Mouse (Mus musculus) neural tube, embryonic 14.5 days (tissue): ENCODE measurements at regions not wholly inside any gene's neighbourhood (a gene's known extent, or its start where the extent isn't known, plus 50 kb on each side); places are given as distances from the start of the nearest gene placed in this dataset.
A peak's percentile ranks its signal among the peaks of the same experiment; 100 is the strongest.
"Not testable (repeated sequence)": the region's sequence is repeated elsewhere in the genome, so short reads cannot be mapped to it uniquely, and the experiment has no call there.

ENCODE experiments used
- ATAC-seq: fragments of 200-750 bp; cut with Nextera tagmentation; 2 replicates; pipeline ENCODE4 v1.8.0; 2017; ENCODE audit warnings: low read depth, mild to moderate bottlenecking, moderate TSS enrichment, moderate library complexity
- H3K27ac ChIP-seq: fragments of 300-500 bp; sonication (generic); 2 replicates; pipeline ENCODE4 v1.5.1; 2014; ENCODE audit warnings: low read depth, mild to moderate bottlenecking, control low read depth, low read length, moderate library complexity, mixed read lengths
- H3K27me3 ChIP-seq: fragments of 300-500 bp; sonication (generic); 2 replicates; pipeline ENCODE4 v1.6.1; 2014; ENCODE audit warnings: low read length; ENCODE audit not compliant: control insufficient read depth, insufficient read depth
- H3K36me3 ChIP-seq: fragments of 300-500 bp; sonication (generic); 2 replicates; pipeline ENCODE4 v1.6.1; 2014; ENCODE audit warnings: low read length, mixed read lengths; ENCODE audit not compliant: control insufficient read depth, insufficient read depth
- H3K4me1 ChIP-seq: fragments of 300-500 bp; sonication (generic); 2 replicates; pipeline ENCODE4 v1.6.1; 2014; ENCODE audit warnings: low read length; ENCODE audit not compliant: control insufficient read depth, insufficient read depth
- H3K4me2 ChIP-seq: fragments of 300-500 bp; sonication (generic); 2 replicates; pipeline ENCODE4 v1.6.1; 2014; ENCODE audit warnings: mild to moderate bottlenecking, low read depth, low read length, control low read depth
- H3K4me3 ChIP-seq: fragments of 300-500 bp; sonication (generic); 2 replicates; pipeline ENCODE4 v1.5.1; 2014; ENCODE audit warnings: low read depth, low read length, control low read depth, mixed read lengths
- H3K9ac ChIP-seq: fragments of 300-500 bp; sonication (generic); replicated peaks from 2 replicates; pipeline ENCODE4 v1.6.1; 2014; ENCODE audit warnings: low read depth, mild to moderate bottlenecking, control low read depth, low read length, mixed read lengths
- H3K9me3 ChIP-seq: fragments of 300-500 bp; sonication (generic); 2 replicates; pipeline ENCODE4 v1.6.1; 2016; ENCODE audit warnings: low read length; ENCODE audit not compliant: control insufficient read depth
- WGBS: fragments of 180-500 bp; shearing (Covaris S2); extraction: QIAGEN DNeasy Blood & Tissue Kit; methylation state at CpG from one replicate; pipeline ENCODE4 v1.1.7; 2014; 5-methylcytosine and 5-hydroxymethylcytosine counted together

DNA sequence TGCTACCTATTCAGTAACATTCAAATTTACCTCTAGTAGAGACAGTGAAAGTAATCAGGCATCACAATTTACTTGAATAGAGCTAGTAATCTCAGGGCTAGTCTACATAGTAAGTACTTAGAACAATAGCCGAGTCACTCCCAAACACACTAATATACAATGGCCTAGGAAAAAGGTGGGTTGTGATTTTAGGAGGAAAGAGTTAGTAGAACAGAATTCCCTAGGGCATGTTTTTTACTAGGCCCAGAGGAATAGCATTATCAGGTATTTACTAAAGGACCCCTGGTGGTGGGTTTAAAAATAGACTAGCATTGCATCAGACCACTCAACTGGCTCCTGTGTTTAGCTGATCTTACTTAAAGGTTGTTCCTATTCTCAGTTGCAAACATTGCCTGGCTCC, 535.8 kb downstream of the Mat2b start:
- not testable (repeated sequence) for H3K27me3 ChIP-seq, H3K27ac ChIP-seq, H3K9ac ChIP-seq, ATAC-seq, H3K4me3 ChIP-seq, H3K36me3 ChIP-seq, H3K4me1 ChIP-seq, H3K9me3 ChIP-seq, H3K4me2 ChIP-seq
- WGBS = 93% methylated on average over 1 of the region's 1 CpGs

DNA sequence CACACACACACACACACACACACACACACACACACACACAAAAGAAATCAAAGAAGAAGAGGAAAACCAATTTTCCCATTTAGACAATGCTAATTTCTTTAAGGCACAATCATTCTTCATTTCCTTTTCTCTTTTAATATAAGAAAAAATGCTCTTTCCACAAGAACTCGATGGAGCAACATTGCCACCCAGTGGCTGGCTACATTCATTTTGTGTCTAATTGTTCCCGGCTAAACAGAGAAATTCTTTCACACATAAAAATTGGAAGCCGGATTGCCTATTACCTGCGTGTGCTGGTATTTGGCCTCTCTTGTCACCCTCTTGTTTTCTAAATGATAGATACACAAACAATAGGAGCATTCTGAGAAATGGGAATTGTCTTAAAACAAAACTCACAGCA, 545.7 kb downstream of the Mat2b start:
- no peak for ATAC-seq
- H3K4me2 ChIP-seq = peak overlapping the region; percentile 20; the same call in 1 of the 2 replicates
- no peak overlapping the region for H3K9ac ChIP-seq

DNA sequence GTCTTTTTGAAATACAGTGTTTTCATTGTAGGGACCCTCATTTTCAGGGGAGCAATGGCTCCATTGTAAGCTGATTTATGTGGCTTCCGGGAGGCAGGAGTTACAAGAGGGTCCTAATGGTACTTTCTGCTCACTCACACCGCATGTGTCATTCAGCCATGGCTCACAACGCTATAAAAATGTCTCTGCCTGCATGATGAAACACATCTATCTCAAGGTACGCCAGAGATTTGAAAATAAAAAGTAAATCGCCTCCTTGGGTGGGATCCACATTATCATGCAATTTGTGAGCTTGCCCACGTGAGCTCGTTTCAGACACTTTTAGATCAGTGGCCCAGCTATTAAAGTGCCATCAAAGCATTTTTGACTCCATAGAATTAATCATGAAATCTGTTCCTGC, 557.2 kb downstream of the Mat2b start:
- H3K4me1 ChIP-seq = peaks cover 4% of the 10 kb centered on the region
- ATAC-seq = peak; percentile 73
- no peaks in the 10 kb centered on the region for H3K27me3 ChIP-seq
- H3K4me3 ChIP-seq = no peak overlapping the region
- H3K9me3 ChIP-seq = no peaks in the 10 kb centered on the region
- no peak overlapping the region for H3K27ac ChIP-seq
- no peak overlapping the region for H3K4me2 ChIP-seq
- 12% methylated on average over 7 of the region's 7 CpGs for WGBS
- H3K9ac ChIP-seq = no peak overlapping the region
- H3K36me3 ChIP-seq = no peaks in the 10 kb centered on the region

More for the DNA sequence above, 545.7 kb downstream of the Mat2b start:
- WGBS = 13% methylated on average over 4 of the region's 4 CpGs
- Histone ChIP-seq H3K4me3 (no peak overlapping the region), H3K9me3 (no peaks in the 10 kb centered on the region), H3K4me1 (no peaks in the 10 kb centered on the region), H3K36me3 (no peaks in the 10 kb centered on the region), H3K27me3 (no peaks in the 10 kb centered on the region), H3K27ac (no peak overlapping the region)

DNA sequence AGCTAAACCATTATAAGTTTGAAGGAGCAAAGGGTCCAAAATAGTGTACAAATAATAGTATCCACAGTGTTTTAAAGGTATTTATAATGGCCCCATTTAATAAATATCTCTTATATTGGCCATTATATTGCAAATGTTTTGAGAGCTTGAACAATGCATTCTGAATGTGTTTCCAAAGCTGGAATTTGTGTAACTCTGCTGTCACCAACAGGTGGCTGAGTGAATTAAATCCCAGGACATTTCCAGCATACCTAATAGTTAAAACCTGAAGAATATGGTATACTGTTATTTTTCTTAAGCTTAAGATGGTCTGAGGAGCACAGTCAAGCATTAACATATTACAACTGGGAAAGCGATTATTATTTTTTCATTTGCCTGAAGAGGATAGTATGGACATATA, 592.4 kb downstream of the Mat2b start:
- ATAC-seq = no peak
- Histone ChIP-seq H3K4me2 (no peak overlapping the region), H3K4me3 (no peak overlapping the region), H3K27me3 (no peaks in the 10 kb centered on the region), H3K9ac (no peak overlapping the region), H3K9me3 (no peaks in the 10 kb centered on the region), H3K27ac (no peak overlapping the region), H3K36me3 (no peaks in the 10 kb centered on the region), H3K4me1 (no peaks in the 10 kb centered on the region)
- 79% methylated on average over 1 of the region's 1 CpGs for WGBS

DNA sequence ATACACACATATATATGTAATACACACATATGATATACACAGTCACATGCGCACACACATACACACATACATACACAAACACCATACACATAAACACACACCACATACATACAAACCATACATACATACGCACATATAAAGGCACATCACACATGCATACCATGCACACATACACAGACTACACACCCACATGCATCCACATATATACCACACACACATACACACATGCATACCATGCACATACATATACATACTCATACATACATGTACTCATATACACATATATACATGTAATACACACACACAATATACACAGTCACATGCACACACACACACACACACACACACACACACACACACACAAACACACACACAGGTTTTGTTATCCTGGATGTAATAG, 620.7 kb downstream of the Mat2b start:
- no peak overlapping the region for H3K4me2 ChIP-seq
- no peaks in the 10 kb centered on the region for H3K27me3 ChIP-seq
- no peak for ATAC-seq
- WGBS = 92% methylated on average over 2 of the region's 2 CpGs
- H3K4me1 ChIP-seq = no peaks in the 10 kb centered on the region
- no peaks in the 10 kb centered on the region for H3K36me3 ChIP-seq
- no peak overlapping the region for H3K27ac ChIP-seq
- H3K9ac ChIP-seq = no peak overlapping the region
- no peak overlapping the region for H3K4me3 ChIP-seq
- H3K9me3 ChIP-seq = no peaks in the 10 kb centered on the region

DNA sequence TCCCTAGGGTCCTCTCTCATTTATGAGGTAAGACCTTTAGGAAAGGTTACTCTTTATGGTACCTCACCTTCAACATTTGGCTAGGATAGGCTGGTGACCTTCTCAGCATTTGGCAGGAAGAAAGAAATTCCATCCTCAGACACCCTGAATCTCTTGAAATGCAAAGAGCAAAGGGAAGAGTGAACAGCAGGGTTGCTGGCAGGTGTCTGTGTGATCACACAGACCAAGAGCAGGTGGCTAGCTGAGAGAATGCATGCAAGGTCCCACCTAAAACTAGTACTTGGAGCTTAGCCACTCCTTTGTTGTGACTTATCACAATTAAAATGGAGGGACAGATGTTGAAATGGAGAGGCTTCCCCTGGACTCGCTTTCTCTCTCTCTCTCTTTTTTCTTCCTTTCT, 644.5 kb downstream of the Mat2b start:
- ATAC-seq = no peak
- Histone ChIP-seq H3K4me1 (no peaks in the 10 kb centered on the region), H3K9me3 (no peaks in the 10 kb centered on the region), H3K4me3 (no peak overlapping the region), H3K4me2 (no peak overlapping the region), H3K9ac (no peak overlapping the region), H3K36me3 (no peaks in the 10 kb centered on the region), H3K27me3 (no peaks in the 10 kb centered on the region), H3K27ac (no peak overlapping the region)
- WGBS = 55% methylated on average over 1 of the region's 1 CpGs

DNA sequence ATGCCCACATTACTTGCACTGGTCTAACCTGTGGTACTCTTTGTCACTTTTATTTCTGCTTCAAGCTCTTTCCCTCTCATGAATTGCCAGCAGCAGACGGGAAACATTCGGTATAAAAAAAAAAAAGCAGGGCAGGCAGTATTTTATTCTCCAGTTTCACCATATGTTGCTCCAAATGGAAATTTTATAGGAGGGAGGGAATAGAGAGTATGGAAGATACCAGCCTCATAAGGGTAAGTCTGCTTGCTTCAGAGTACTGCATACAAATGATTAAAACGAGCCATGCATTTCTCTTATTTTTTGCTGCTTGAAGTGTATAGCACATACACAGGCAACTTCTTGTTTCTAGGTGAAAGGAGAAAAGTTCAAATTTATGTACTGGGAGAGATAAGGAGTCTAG, 667.5 kb downstream of the Mat2b start:
- no peaks in the 10 kb centered on the region for H3K9me3 ChIP-seq
- no peak overlapping the region for H3K4me2 ChIP-seq
- no peak overlapping the region for H3K27ac ChIP-seq
- no peaks in the 10 kb centered on the region for H3K4me1 ChIP-seq
- no peaks in the 10 kb centered on the region for H3K27me3 ChIP-seq
- no peak for ATAC-seq
- H3K36me3 ChIP-seq = no peaks in the 10 kb centered on the region
- H3K4me3 ChIP-seq = no peak overlapping the region
- WGBS = 57% methylated on average over 3 of the region's 3 CpGs
- no peak overlapping the region for H3K9ac ChIP-seq

DNA sequence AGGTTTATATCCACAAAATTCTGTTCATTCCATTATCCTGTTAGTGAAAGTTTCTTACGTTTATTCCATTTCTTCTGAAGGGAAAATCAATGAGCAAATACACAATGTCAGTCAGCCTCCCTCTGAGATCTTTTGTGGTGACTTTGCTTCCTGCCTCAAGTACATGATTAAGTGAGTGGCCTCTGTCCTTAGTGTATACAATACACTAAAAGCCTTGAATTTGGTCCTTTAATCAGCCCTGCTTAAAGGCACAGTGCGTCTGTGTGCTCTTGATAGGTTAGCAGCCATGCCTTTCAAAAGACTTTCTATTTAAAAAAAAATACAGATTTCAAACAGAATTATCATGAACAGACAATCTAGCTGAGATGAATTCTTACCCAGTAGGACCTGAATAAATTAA, 695.5 kb downstream of the Mat2b start:
- H3K27me3 ChIP-seq = no peaks in the 10 kb centered on the region
- no peak overlapping the region for H3K4me3 ChIP-seq
- H3K9ac ChIP-seq = no peak overlapping the region
- WGBS = 22% methylated on average over 2 of the region's 2 CpGs
- no peak overlapping the region for H3K27ac ChIP-seq
- H3K9me3 ChIP-seq = no peaks in the 10 kb centered on the region
- H3K4me2 ChIP-seq = no peak overlapping the region
- H3K36me3 ChIP-seq = no peaks in the 10 kb centered on the region
- no peaks in the 10 kb centered on the region for H3K4me1 ChIP-seq
- ATAC-seq = no peak

DNA sequence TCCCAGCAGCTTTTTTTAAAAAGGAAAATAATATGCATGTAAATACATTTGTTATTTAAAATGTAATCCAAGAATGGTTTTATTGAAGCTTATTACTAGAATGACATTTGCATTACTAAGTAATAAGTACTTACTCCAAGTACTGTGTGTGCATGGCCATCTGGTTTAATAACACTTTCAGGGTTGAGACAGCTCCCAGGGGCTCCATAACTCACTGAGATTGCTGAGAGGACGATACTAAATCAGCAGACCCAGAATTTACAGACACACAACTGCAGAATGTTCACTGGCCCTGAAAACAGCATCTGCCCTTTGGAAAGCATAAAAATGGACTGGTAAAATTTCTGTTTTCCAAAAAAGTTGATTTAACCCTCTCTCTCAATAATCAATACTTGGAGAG, 696.4 kb downstream of the Mat2b start:
- Histone ChIP-seq H3K4me1 (no peaks in the 10 kb centered on the region), H3K9ac (no peak overlapping the region), H3K4me2 (no peak overlapping the region), H3K9me3 (no peaks in the 10 kb centered on the region), H3K36me3 (no peaks in the 10 kb centered on the region), H3K4me3 (no peak overlapping the region), H3K27me3 (no peaks in the 10 kb centered on the region), H3K27ac (no peak overlapping the region)
- 12% methylated on average over 1 of the region's 1 CpGs for WGBS
- ATAC-seq = peak; percentile 61; the same call in 1 of the 2 replicates

DNA sequence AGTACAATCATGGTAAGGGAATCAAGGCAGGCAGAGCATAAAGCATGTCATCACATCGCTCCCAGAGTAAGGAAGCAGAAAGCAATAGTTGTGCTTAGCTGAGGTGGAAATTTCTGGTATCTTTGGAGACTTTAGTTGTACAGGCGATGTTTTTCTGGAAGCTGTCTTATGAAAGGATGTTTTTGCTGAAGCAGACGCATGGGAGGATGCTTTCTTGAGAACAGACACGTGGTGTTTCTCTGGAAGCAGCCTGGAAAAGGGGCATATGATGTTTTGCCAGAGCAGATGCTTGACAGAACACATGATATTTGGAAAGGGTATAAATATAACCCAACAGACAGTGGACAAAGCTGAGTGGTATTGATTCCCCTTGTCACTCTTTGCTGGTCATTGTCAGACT, 722.4 kb downstream of the Mat2b start:
- H3K9me3 ChIP-seq = no peaks in the 10 kb centered on the region
- no peaks in the 10 kb centered on the region for H3K4me1 ChIP-seq
- H3K9ac ChIP-seq = no peak overlapping the region
- H3K4me3 ChIP-seq = no peak overlapping the region
- no peaks in the 10 kb centered on the region for H3K27me3 ChIP-seq
- 81% methylated on average over 4 of the region's 4 CpGs for WGBS
- H3K36me3 ChIP-seq = no peaks in the 10 kb centered on the region
- ATAC-seq = no peak
- no peak overlapping the region for H3K27ac ChIP-seq
- no peak overlapping the region for H3K4me2 ChIP-seq
